Mouse (Mus musculus) adrenal gland, postnatal 4 days (tissue): ENCODE measurements around the gene Marcks. TPM values are rescaled to one million over a fixed set of nuclear protein-coding genes. Genes with fewer than 3 reads are reported as not detected.
A peak's percentile ranks its signal among the peaks of the same experiment; 100 is the strongest.
"Not testable (repeated sequence)": the region's sequence is repeated elsewhere in the genome, so short reads cannot be mapped to it uniquely, and the experiment has no call there.

ENCODE experiments used
- DNase-seq, 2 experiments: peaks; one replicate each; pipeline ENCODE4 v3.0.0; 2021 to 2022; ENCODE audit warnings: low spot score in 2 of 2, mixed read lengths in 2 of 2
- total RNA-seq, 2 experiments: library from RNA; stranded (reverse); gene quantifications; 2 replicates each; pipeline ENCODE4 v1.2.3; 2021

Gene Marcks
- total RNA-seq, 2 experiments from 2014 or later: 205 to 211 TPM

- DNase-seq: peak; percentile 82 to 93
Observed at GRCm38 (mm10) chr10:37136981-37137518, 1.7 kb downstream of the Marcks start.

GRCm38 (mm10) chr10:37135951-37136751 is 2.6 kb downstream of the Marcks start:
- peak; percentile 22 to 29 for DNase-seq

- DNase-seq: no peak
Observed at GRCm38 (mm10) chr10:37133876-37134708, 4.6 kb downstream of the Marcks start.

- no peak for DNase-seq
Observed at GRCm38 (mm10) chr10:37132671-37133070, 6.0 kb downstream of the Marcks start.

GRCm38 (mm10) chr10:37129652-37130051 is 9.1 kb downstream of the Marcks start:
- DNase-seq: no peak

- no peak for DNase-seq
Observed at GRCm38 (mm10) chr10:37115329-37115728, 23.4 kb downstream of the Marcks start.

GRCm38 (mm10) chr10:37112812-37113211 is 25.9 kb downstream of the Marcks start:
- DNase-seq: no peak

GRCm38 (mm10) chr10:37112362-37112761 is 26.4 kb downstream of the Marcks start:
- no peak for DNase-seq

GRCm38 (mm10) chr10:37111432-37111831 is 27.3 kb downstream of the Marcks start:
- DNase-seq: no peak

- DNase-seq: no peak
Observed at GRCm38 (mm10) chr10:37106871-37107627, 31.7 kb downstream of the Marcks start.

- DNase-seq: no peak
Observed at GRCm38 (mm10) chr10:37106303-37106702, 32.4 kb downstream of the Marcks start.

- no peak for DNase-seq
Observed at GRCm38 (mm10) chr10:37102227-37103080, 36.3 kb downstream of the Marcks start.

- DNase-seq: no peak
Observed at GRCm38 (mm10) chr10:37101733-37102132, 37.0 kb downstream of the Marcks start.

GRCm38 (mm10) chr10:37096529-37096928 is 42.2 kb downstream of the Marcks start:
- no peak for DNase-seq

- no peak for DNase-seq
Observed at GRCm38 (mm10) chr10:37095803-37096202, 42.9 kb downstream of the Marcks start.

GRCm38 (mm10) chr10:37093306-37093705 is 45.4 kb downstream of the Marcks start:
- DNase-seq: no peak

GRCm38 (mm10) chr10:37090411-37090810 is 48.3 kb downstream of the Marcks start:
- DNase-seq: no peak

- DNase-seq: not testable (repeated sequence)
Observed at GRCm38 (mm10) chr10:37084071-37084470, 54.6 kb downstream of the Marcks start.
